Mouse (Mus musculus): ENCODE measurements around the gene A1cf. TPM values are rescaled to one million over a fixed set of nuclear protein-coding genes. Genes with fewer than 3 reads are reported as not detected.

The A1cf gene
- total RNA-seq (2023): not detected

GRCm38 (mm10) chr19:31868521-31868920 lies at the start of gene A1cf:
A1cf (plus strand) TSS chr19:31868764.

Other genes starting within 250 kb of the A1cf start
- under 1 TPM; 0.13 to 0.49 TPM for gene Prkg1, start 103.7 kb upstream of the A1cf start, total RNA-seq (2023)
- 1 to 10 TPM; 2.0 to 2.5 TPM for gene Asah2, start 239.4 kb downstream of the A1cf start, total RNA-seq (2023)